Mouse (Mus musculus) heart, adult 11 months (tissue): Measurements from ENCODE around the gene Kif6.

Experiments
- DNase-seq: peaks from one replicate; pipeline ENCODE4 v3.0.0; 2022

Kif6 gene

GRCm38 (mm10) chr17:49792946-49793345 is 178.0 kb downstream of the Kif6 start:
- DNase-seq = peak; percentile 84

- DNase-seq = peak; percentile 70
Observed at GRCm38 (mm10) chr17:49793965-49794364, 179.0 kb downstream of the Kif6 start.

GRCm38 (mm10) chr17:49795241-49795640 is 180.3 kb downstream of the Kif6 start:
- peak; percentile 68 for DNase-seq

GRCm38 (mm10) chr17:49796116-49796515 is 181.2 kb downstream of the Kif6 start:
- no peak for DNase-seq

GRCm38 (mm10) chr17:49799168-49799567 is 184.2 kb downstream of the Kif6 start:
- peak; percentile 92 for DNase-seq

- DNase-seq = no peak
Observed at GRCm38 (mm10) chr17:49800157-49800556, 185.2 kb downstream of the Kif6 start.

- no peak for DNase-seq
Observed at GRCm38 (mm10) chr17:49807461-49807860, 192.5 kb downstream of the Kif6 start.

- DNase-seq = peak; percentile 44
Observed at GRCm38 (mm10) chr17:49808712-49809343, 193.9 kb downstream of the Kif6 start.

GRCm38 (mm10) chr17:49813893-49814640 is 199.1 kb downstream of the Kif6 start:
- peak; percentile 74 for DNase-seq

GRCm38 (mm10) chr17:49816067-49816565 is 201.2 kb downstream of the Kif6 start:
- DNase-seq = peak; percentile 58

GRCm38 (mm10) chr17:49816703-49817102 is 201.8 kb downstream of the Kif6 start:
- peak; percentile 41 for DNase-seq

- DNase-seq = peak; percentile 62
Observed at GRCm38 (mm10) chr17:49820203-49820602, 205.3 kb downstream of the Kif6 start.

- DNase-seq = peak; percentile 92
Observed at GRCm38 (mm10) chr17:49824142-49824840, 209.4 kb downstream of the Kif6 start.

- peak; percentile 49 for DNase-seq
Observed at GRCm38 (mm10) chr17:49824841-49825450, 210.0 kb downstream of the Kif6 start.

GRCm38 (mm10) chr17:49825831-49826230 is 210.9 kb downstream of the Kif6 start:
- DNase-seq = peak; percentile 76

- DNase-seq = no peak
Observed at GRCm38 (mm10) chr17:49831745-49832144, 216.8 kb downstream of the Kif6 start.

- DNase-seq = no peak
Observed at GRCm38 (mm10) chr17:49834044-49834545, 219.2 kb downstream of the Kif6 start.

GRCm38 (mm10) chr17:49837417-49837816 is 222.5 kb downstream of the Kif6 start:
- no peak for DNase-seq

GRCm38 (mm10) chr17:49839243-49839642 is 224.3 kb downstream of the Kif6 start:
- DNase-seq = no peak

- no peak for DNase-seq
Observed at GRCm38 (mm10) chr17:49851210-49851609, 236.3 kb downstream of the Kif6 start.

- peak; percentile 92 for DNase-seq
Observed at GRCm38 (mm10) chr17:49852183-49852582, 237.2 kb downstream of the Kif6 start.

- no peak for DNase-seq
Observed at GRCm38 (mm10) chr17:49855785-49856184, 240.8 kb downstream of the Kif6 start.
